Mouse (Mus musculus) left cerebral cortex, postnatal 14 days (tissue): ENCODE results near the gene Mafb. TPM values are rescaled to one million over a fixed set of nuclear protein-coding genes. Genes with fewer than 3 reads are reported as not detected.

Experiments
- DNase-seq, 2 experiments: peaks; one replicate each; pipeline ENCODE4 v3.0.0; 2021 to 2022; ENCODE audit warnings: low spot score in 2 of 2, mixed read lengths in 1 of 2
- intact Hi-C: fragments of 180-260 bp; cut with DNase I; formaldehyde crosslinking; loops from one replicate; pipeline ENCODE4 v1.15.1; 2025
- long read RNA-seq, 2 experiments: library from polyadenylated mRNA; stranded (forward); transcript quantifications; one replicate each; pipeline ENCODE4 v2.0.0; 2021
- total RNA-seq, 2 experiments: library from RNA; stranded (reverse); gene quantifications; 2 replicates each; pipeline ENCODE4 v1.2.3; 2021

The Mafb gene
- 10 to 100 TPM; 19.3 to 20.2 TPM for total RNA-seq
- long read RNA-seq, experiment 1, transcript Mafb-201 (1 exons, 3,363 nt), result major isoform, 13 of 13 reads
- long read RNA-seq, experiment 1, partial matches to known transcripts, result 0 of 13 reads
- long read RNA-seq, experiment 1, other reads (novel, unspliced or antisense), result 0 of 13 reads
- long read RNA-seq, experiment 2, transcript Mafb-201 (1 exons, 3,363 nt), result major isoform, 17 of 17 reads
- long read RNA-seq, experiment 2, partial matches to known transcripts, result 0 of 17 reads
- long read RNA-seq, experiment 2, other reads (novel, unspliced or antisense), result 0 of 17 reads

DNA sequence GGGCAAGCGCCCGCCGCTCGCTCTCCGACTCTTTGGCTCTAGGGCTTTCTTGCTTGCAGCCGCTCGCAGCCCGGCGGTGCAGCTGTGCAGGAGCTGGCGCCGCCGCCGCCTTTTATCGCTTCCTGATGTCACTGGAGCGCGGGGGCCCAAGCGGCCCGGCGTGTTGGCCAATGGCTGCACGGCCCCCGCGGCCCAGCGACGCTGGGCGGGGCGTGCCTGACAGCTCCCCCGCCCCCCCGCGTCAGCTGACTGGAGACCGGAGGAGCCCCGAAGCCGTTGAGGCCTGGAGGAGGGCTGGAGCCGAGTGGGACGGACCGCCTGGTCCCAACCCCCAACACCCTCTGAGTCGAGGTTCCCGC is at the start of gene Mafb:
Gene Mafb, minus strand, starts transcription at position 86 of the 359 bp plus-strand sequence.
- peak; percentile 89 to 90 for DNase-seq
- intact Hi-C loops, result loop anchor here (5.0 to 10.0 kb wide), 6 partner anchors 120 to 1310 kb away; no protein-coding TSS in a partner anchor

DNA sequence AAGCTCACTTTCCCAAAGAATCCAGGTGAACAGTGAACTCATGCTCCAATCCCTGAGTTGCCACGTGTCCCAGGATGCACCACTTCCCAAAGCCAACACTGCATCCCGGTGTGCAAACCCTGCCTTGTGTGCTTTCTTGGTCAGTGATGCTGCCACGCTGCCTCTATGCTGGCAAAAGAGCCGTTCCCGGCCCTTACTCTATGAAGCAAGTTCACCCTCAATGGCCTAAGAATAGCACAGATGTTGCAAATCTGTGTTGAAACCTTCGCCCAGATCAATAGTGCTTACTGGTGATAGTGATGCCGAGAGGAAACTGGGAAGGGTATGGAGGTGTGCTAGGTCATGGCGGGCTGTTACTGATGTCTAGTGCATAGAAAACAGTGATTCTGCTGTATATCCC is 48.3 kb upstream of the Mafb start:
- DNase-seq, result no peak
- intact Hi-C loops, result loop anchor here (10.0 kb wide), 1 partner anchor 160 kb away; no protein-coding TSS in a partner anchor

DNA sequence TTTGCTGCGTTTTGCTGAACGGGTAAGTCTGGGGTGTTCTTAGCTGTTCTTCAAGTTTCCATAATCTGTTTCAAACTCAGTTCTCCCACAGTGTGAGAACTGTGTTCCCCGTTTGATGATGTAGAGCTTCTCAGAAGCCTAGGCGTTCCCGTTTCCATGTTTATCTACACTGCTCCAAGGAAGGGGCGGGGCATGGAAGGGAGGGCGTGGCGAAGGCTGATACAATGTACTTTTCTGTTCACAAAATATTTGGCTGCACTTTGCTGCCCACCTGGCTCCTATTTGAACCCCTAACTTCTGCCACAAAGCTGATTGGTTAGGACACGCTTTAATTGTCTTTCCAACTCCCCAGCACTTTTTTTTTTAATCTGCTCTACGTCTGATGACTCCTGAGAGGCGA is 47.9 kb upstream of the Mafb start:
- DNase-seq, result no peak
- intact Hi-C loops, result loop anchor here (10.0 kb wide), 1 partner anchor 160 kb away; no protein-coding TSS in a partner anchor

DNA sequence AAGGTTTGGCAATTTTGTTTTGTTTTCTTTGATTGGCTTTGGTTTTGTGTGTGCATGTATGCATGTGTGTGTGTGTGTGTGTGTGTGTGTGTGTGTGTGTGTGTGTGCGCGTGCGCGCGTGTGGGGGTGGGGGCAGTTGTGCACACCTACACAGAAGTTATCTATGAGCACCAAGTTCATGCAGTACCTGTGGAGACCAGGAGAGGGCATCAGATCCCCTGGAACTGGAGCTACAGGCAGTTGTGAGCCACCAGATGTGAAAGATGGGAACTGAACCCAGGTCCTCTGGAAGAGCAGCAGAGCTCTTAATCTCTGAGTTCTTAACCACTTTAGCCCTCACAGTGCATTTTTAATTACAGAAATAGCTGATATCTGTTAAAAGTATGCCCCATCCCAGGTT is 47.1 kb upstream of the Mafb start:
- no peak for DNase-seq
- intact Hi-C loops, result loop anchor here (10.0 kb wide), 1 partner anchor 161 kb away; no protein-coding TSS in a partner anchor

DNA sequence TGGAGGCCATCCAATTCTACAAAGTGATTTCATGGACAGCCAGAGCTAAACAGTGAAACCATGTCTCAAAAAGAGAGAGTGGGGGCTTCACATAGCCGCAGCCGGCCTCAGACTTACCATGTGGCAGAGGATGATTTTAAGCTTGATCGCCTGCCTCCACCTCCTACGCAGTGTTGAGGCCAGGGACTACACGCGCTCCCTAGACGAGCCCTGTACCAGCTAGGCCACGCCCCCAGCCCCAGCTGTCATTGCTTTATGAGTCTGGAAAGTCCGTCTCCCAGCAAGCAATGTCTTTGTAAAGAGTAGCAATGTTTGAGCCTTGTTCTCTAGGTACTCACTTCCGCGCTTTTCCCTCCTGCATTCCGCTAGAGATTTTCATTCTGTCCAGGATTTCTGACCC is 46.2 kb upstream of the Mafb start:
- DNase-seq, result no peak
- intact Hi-C loops, result loop anchor here (10.0 kb wide), 1 partner anchor 162 kb away; no protein-coding TSS in a partner anchor

DNA sequence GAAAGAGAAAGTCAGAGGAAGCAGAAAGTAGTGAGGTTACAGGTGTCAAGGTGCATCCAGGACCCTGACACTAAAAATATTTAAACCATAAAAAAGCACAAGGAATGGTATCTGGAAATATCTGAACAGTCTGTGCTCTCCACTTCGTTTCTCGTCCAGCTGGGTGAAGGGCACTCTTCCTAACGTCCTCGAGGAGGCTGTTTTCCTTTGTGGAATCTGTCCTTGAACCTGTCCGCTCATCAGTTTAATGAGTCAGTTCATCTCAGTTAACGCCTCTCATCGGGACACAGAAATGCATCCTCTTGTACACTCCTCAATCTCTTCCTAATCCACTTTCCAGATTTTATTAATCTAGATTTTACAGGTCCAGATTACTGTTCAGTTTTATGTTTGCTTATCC is 44.6 kb upstream of the Mafb start:
- intact Hi-C loops, result loop anchor here (10.0 kb wide), 1 partner anchor 163 kb away; no protein-coding TSS in a partner anchor
- no peak for DNase-seq

DNA sequence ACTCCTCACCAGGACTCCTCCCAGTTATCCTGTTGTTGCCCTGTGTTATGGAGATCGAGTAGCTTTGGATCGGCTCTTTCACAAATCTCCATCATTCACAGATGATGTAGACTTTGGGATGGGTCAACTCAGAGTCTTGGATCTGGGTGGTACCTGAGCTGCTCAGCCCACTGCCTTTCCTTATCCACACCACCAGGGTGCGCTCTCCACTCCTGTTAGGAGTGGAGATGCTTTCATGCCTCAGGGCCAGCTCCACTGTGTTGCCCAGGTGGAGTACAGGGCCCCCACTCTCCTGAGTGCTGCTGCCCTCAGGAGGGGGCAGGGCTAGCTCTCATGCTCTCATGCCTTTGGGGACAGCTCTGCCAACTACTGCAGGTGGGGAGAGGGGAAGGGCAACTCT is 40.9 kb upstream of the Mafb start:
- no peak for DNase-seq
- intact Hi-C loops, result no loop called here

DNA sequence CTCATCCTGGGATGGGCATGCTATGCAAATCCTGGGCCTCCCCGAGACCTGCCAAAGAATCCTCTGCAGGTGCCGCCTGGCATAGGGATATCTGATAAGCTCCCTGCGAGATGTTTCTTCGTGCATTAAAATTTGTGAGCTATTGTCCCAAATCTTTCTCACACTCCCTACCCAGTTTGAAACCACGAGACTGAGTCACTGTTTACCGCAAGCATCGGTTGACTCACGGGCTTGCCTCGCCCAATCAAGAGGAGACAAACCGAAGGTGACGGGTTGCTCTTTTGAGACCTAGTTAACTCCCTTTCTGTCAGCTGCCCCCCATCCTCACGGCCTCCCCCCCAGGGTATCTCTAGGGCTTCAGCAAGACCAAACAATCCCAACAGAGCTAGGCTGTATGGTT is 30.9 kb upstream of the Mafb start:
- DNase-seq, result no peak
- intact Hi-C loops, result no loop called here

DNA sequence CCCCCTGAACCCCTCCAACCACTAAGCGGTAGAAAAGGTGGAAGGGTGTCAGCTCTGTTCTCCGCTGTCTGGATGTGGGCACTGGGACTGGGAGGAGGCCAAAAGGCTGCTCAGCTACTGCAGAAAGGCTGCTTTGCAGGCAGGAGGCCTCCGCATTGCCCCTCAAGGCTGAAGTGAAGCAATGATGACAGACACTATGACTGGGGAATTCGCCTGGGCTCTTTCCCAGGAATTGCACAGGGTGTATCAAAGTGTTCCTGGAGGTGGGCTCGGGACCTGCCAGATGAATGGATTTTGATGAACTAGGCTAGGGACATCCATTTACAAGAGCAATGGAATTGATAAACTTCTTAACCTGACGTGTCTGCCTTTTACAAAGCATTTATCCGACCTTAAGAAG is 27.9 kb upstream of the Mafb start:
- intact Hi-C loops, result no loop called here
- DNase-seq, result no peak

DNA sequence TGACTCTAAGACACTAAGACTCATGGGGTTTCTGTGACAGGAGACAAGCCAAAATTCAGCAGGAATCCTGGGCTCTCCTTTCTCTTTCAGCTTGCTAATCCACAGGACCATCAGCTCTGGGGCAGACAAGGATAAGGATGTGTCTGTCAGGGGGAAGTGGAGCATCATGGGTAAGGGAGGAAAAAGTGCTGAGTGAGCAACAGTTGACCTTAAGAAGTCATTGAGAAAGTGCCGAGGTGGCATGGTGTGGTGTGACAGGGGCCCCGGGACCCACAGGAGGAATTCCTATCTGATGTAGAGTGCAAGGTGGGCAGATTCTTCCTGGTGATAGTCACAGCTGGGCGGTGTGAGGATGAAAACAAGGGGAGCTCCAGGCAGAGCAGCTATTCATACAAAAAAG is 25.8 kb upstream of the Mafb start:
- DNase-seq, result no peak
- intact Hi-C loops, result no loop called here

DNA sequence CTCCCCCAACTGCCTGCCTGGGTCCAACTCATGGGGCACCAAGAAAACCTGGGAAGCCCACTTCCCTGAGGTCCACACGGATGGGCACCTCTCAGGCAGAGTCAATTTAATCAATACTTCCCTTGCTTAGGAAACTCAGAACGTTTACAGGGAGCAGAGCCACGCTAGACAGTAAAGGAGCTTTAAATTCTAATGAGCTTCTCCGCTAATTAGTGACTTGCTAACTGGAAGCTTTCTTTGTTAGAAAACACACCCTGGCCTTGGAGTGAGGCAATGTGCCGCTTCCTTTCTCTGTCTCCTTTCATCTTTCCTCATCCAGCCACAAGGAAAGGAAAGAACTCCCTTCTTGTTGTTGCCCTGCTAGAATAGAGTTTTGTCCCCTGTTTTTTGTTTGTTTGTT is 21.7 kb upstream of the Mafb start:
- intact Hi-C loops, result no loop called here
- DNase-seq, result no peak

DNA sequence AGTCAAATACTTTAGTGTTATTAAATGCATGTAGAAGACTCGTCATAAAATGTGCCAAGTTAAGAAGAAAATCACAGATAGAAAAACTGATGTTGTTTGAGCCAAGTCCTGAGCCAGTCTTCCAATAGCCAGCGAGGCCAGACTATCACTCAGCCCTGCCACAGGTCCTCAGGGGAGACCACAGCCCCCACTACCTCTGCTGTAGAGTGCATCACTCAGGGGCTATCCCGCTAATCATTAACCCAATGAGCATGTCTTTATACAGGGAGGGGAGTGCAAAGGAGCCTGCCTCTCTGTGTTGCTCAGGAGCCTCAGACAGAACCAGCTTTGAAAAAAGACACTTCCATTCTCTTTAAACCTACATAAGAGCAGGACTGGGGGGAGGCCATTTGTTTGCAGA is 16.6 kb upstream of the Mafb start:
- intact Hi-C loops, result no loop called here

DNA sequence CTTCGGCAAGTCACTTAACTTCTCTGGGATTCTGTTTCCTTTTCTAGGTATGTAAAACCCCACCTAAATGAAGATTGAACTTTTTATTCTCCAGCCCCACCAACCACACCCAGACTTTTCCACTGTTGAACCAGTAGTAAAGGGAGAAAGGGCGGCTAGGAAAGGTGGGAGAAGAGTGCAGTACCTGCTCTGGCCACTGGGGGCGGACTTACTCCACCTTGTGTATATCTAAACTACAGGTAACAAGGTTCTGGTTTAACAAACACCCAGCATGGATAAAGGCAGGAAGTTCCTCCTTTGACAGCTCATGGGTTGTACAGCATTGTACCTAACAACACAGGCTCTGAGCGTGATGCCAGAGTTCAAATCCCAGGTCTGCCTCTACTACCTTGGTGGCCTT is 11.4 kb upstream of the Mafb start:
- intact Hi-C loops, result loop anchor here (5.0 kb wide), 1 partner anchor 199 kb away; no protein-coding TSS in a partner anchor
- DNase-seq, result peak; percentile 30 to 65

More for the DNA sequence above, 16.6 kb upstream of the Mafb start:
- DNase-seq, result no peak

DNA sequence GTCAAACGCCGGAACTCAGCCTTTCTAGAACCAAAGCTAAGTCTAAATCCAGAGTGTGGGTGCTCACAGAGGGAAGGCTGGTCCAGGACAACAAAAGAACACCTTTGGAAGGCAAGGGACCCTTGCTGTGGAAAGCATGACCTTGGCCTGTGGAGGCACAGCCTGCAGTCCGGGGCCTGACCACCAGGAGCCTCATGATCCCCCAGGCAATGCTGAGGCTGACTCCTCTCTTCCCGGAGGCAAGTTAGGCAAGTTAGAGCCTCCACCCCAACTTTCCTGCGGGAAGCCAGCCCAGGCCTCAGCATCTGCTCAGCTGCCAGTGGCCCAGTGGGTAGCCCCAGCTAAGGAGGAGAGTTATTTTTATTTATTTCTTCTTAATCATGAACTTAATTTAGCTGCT is 9.4 kb upstream of the Mafb start:
- intact Hi-C loops, result loop anchor here (5.0 kb wide), 1 partner anchor 201 kb away; no protein-coding TSS in a partner anchor
- no peak for DNase-seq

DNA sequence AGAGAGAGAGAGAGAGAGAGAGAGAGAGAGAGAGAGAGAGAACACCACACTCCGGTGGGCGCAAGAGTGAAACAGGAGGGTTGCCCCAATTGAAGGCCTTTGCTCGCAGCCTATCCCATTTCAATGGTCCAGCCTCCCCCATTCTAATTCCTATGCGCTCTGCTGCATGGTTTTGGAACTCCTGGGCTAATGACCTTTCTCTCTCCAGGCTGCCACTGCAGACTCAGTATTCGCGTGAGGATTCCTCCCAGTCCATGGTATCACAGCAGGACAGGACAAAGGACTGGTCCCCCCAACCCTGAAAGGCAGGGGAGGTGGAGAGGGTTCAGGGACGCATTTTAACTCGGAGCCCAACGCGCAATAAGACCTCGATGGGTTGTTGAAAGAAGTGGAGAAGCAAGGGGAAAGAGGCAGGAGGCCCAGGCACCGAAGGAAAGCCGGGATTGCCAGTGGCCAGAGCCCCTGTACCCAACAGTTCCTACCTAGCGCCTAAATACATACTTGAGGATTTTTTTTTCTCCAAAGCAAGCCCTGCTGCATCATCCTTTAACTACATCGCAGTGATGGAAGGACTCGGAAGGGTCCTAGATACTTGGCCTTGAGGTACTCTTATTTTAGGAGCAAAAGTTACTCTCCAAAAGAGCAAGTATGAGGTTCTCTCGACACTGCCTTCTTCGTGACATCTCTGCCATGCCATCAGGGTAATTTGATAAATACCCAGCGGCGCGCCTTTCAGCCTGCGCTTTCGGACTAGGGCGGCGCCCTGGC is 3.0 kb upstream of the Mafb start:
- intact Hi-C loops, result loop anchor here (2.0 to 10.0 kb wide), 7 partner anchors 123 to 1457 kb away; no protein-coding TSS in a partner anchor
- no peak for DNase-seq

DNA sequence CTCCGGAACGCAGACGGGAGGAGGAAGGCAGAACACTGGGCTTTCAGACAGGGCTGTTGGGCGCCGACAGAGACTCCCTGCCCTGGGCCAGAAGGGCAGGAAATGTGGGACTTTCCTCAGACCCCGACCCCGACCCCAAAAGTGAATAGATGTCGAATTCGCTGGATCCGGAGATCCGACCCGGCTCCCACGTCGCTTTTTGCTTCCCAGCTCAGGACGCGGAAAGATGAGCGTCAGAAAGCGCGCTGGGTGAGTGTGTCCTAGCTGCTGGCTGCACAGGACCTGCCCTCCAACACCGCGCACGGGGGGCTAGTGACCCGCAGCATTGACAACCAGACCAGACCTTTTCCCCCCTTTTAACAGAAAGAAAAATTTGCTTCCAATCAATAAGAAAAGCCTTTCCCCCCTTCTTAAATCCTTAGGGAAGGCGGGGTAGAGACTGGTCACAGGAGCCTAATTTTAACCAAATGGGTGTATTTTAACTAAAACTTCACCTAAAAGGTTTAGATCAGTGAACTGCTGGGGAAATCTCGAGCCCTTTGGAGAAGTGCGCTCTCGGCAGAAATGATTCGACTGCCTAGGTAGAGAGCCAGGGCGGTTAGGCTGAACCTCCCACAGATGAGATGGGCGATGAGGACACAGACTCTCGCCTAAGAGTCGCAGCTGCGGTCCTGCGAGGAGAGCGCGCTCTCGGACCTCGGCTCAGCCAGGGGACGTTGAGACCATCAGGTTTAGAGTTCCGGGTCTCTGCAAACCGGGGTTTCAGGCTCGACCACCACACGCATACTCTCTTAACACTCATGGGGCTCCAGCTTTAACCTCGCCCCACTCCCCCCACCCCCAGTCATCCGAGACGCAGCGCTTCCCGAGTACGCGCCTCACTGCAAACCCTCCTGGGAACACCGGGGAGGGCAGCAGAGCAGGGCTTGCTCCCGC is 1.8 kb upstream of the Mafb start:
- intact Hi-C loops, result loop anchor here (2.0 to 10.0 kb wide), 7 partner anchors 121 to 1456 kb away; no protein-coding TSS in a partner anchor
- DNase-seq, result no peak

DNA sequence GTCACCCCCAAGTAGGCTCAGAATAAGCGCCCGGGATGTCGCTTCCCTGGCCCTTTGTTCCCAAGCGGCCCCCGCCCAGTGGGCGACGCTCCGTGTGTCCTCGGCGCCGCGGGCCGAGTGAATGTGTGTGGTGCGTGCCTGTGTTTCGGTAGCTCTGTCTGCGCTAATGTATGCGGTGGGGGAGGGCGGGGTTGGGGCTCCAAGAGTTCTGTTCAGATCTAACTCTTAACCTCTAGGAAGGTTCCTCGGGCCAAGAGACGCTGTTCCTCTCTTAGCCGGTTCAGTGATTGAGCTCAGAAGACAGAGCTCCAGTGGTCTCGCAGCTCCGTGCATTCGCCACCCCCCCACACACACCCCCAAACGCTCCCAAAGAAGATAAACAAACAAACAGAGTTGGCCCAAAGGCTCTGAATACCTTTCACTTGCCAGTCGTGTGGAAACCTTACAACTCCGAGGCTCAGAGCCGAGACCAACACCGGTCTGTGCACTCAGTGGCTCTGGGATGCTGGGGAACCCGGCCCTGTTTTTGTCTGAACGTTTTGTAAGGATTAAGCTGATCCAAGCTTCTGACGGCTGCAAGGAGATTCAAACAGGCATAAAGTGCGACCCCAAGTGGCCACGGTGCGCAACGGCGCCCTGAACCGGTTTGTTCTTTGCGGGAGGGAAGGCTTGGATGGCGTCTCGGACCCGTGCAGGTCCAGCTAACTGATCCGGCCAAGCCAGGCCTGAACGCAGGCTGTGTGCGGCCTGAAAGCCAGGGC is 763 bp upstream of the Mafb start:
- DNase-seq, result peak; percentile 94 to 95
- intact Hi-C loops, result loop anchor here (2.0 to 10.0 kb wide), 7 partner anchors 120 to 1455 kb away; no protein-coding TSS in a partner anchor
